Mouse (Mus musculus): ENCODE measurements around the gene Pex6. TPM values are rescaled to one million over a fixed set of nuclear protein-coding genes. Genes with fewer than 3 reads are reported as not detected.

Gene Pex6
- polyA plus RNA-seq, 1 experiment from 2014 or later: 25.7 TPM

DNA sequence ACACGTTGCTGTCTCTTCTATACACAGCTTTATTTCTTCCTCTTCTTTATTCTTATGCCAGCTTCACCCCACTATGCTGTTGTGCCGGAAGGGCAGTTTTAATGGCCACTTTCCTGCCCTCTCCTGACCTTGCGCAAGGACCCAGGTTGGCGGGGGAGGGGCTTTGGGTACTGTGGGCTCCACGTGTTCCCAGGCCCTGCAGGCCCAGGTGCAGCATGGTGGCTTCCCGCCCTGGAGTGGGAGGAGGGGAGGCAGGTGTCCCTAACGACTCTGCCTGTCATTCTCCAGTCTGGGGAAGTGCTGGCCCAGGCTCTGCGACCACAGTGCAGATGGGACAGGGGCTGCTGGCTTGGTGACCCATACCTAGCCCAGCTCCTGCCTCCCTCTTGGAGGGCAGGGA, 56.6 kb downstream of the Pex6 start:
- no peak overlapping the region for H3K27ac ChIP-seq (ENCODE audit: low read depth)

DNA sequence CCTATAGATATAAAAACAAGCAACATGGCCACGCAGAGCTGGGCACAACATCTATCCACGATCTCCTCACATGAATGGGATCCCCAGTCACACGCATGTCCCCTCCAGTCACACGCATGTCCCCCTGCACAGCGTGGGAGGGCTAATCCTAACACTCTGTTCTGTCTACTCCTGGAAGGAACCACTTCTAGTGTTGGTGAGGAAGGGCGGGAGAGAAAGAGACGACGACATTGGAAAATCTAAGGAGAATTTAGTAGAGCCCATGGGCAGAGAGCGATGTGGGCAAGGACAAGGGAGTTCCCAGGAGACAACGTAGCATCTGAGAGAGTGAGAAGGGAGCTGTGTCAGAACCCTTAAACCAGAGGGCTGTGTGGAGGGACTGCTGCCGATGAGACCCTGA, 59.3 kb downstream of the Pex6 start:
- DNase-seq (no peak), ATAC-seq (ENCODE audit: insufficient read depth) (no peak)
- Histone ChIP-seq H3K4me3 (ENCODE audit: low read depth, low read length) (no peak overlapping the region), H3K4me1 (ENCODE audit: insufficient read depth) (peaks cover 5% of the 10 kb centered on the region; the same call in 1 of the 2 replicates), H3K36me3 (ENCODE audit: insufficient read depth) (peaks cover 16% of the 10 kb centered on the region), H3K9ac (no peak overlapping the region), H3K4me2 (no peak overlapping the region), H3K27me3 (ENCODE audit: insufficient read depth, low read length) (no peaks in the 10 kb centered on the region), H3K9me3 (ENCODE audit: low read depth, low read length) (no peaks in the 10 kb centered on the region), H3K27ac (ENCODE audit: low read depth) (no peak overlapping the region)
- WGBS: 84% methylated on average over 11 of the region's 11 CpGs
- no peak for TF ChIP-seq CTCF (IDR thresholded peaks at IDR 0.05; ENCODE audit: low read depth)

More for the DNA sequence above, 56.6 kb downstream of the Pex6 start:
- Histone ChIP-seq H3K9me3 (ENCODE audit: low read depth, low read length) (no peaks in the 10 kb centered on the region), H3K4me2 (no peak overlapping the region), H3K4me3 (ENCODE audit: low read depth, low read length) (no peak overlapping the region), H3K36me3 (ENCODE audit: insufficient read depth) (no peaks in the 10 kb centered on the region), H3K9ac (no peak overlapping the region), H3K4me1 (ENCODE audit: insufficient read depth) (peaks cover 5% of the 10 kb centered on the region; the same call in 1 of the 2 replicates), H3K27me3 (ENCODE audit: insufficient read depth, low read length) (no peaks in the 10 kb centered on the region)
- DNase-seq (no peak), ATAC-seq (ENCODE audit: insufficient read depth) (no peak)
- TF ChIP-seq CTCF (IDR thresholded peaks at IDR 0.05; ENCODE audit: low read depth): no peak
- 47% methylated on average over 8 of the region's 8 CpGs for WGBS

DNA sequence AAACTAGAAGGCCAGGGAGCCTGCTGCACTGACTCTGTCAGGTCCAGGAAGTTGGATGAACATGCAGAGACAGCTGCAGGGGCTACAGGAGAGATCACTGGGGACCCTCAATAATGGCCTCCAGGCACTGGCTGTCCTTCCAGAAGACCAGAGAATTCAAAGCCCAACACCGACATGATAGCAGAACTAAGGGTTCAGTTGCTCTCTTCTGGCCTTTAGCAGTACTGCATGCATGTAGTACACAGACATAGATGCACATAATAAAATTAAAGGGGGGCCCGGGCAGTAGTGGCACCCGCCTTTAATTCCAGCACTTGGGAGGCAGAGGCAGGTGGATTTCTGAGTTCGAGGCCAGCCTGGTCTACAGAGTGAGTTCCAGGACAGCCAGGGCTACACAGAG, 59.8 kb downstream of the Pex6 start:
- DNase-seq: peak; percentile 37
- H3K27ac ChIP-seq (ENCODE audit: low read depth): no peak overlapping the region
- 82% methylated on average over 4 of the region's 4 CpGs for WGBS
- no peak overlapping the region for H3K4me3 ChIP-seq (ENCODE audit: low read depth, low read length)
- H3K4me2 ChIP-seq: no peak overlapping the region
- peak; percentile 28 for TF ChIP-seq CTCF (IDR thresholded peaks at IDR 0.05; ENCODE audit: low read depth)
- H3K9me3 ChIP-seq (ENCODE audit: low read depth, low read length): no peaks in the 10 kb centered on the region
- ATAC-seq (ENCODE audit: insufficient read depth): no peak
- peaks cover 21% of the 10 kb centered on the region for H3K36me3 ChIP-seq (ENCODE audit: insufficient read depth)
- H3K27me3 ChIP-seq (ENCODE audit: insufficient read depth, low read length): no peaks in the 10 kb centered on the region
- H3K4me1 ChIP-seq (ENCODE audit: insufficient read depth): peaks cover 5% of the 10 kb centered on the region; the same call in 1 of the 2 replicates
- H3K9ac ChIP-seq: no peak overlapping the region

DNA sequence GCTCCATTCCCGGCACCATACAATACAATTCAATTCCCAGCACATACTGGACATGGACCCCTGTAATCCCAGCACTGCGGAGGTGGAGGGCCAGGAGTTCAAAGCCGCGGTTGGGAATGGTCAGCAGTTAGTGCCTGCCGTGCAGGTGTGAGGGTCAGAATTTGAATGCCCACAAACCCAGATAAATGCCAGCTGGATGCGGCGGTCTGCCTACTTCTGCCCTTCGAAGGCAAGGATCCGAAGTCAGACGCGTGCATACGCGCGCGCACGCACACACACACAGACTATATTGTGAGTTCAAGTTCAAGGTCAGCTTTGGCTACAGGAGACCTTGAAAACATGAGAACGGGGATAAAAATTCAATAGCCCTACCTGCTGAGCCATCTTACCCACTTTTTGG, 60.4 kb downstream of the Pex6 start:
- peak overlapping the region; percentile 79 for H3K9ac ChIP-seq
- peak overlapping the region; percentile 86; the same call in 1 of the 2 replicates for H3K27ac ChIP-seq (ENCODE audit: low read depth)

DNA sequence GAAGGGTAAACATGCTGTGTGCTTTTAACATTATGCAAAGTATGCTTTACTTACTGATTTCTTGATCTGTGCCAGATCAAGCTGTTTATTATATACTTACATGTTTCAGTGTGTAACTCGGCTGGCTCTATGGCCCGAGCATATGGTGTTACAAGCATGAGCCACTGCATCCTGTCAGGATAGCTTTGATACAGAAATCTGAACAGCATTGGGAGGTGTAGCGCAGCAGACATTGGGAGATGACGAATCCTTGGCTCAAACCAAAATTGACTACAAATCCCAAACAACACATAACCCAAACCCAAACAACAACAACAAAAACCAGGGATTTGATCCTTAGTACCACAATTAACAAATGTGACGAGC, 60.8 kb downstream of the Pex6 start:
- 2% methylated on average over 5 of the region's 5 CpGs for WGBS
- peak overlapping the region; percentile 91 for H3K4me3 ChIP-seq (ENCODE audit: low read depth, low read length)
- no peak for TF ChIP-seq CTCF (IDR thresholded peaks at IDR 0.05; ENCODE audit: low read depth)
- H3K9me3 ChIP-seq (ENCODE audit: low read depth, low read length): no peaks in the 10 kb centered on the region
- peaks cover 5% of the 10 kb centered on the region; the same call in 1 of the 2 replicates for H3K4me1 ChIP-seq (ENCODE audit: insufficient read depth)
- peak overlapping the region; percentile 86 for H3K27ac ChIP-seq (ENCODE audit: low read depth)
- H3K36me3 ChIP-seq (ENCODE audit: insufficient read depth): peaks cover 31% of the 10 kb centered on the region
- ATAC-seq (ENCODE audit: insufficient read depth) (no peak), DNase-seq (no peak)
- H3K27me3 ChIP-seq (ENCODE audit: insufficient read depth, low read length): no peaks in the 10 kb centered on the region
- peak overlapping the region; percentile 79 for H3K9ac ChIP-seq
- peak overlapping the region; percentile 75 for H3K4me2 ChIP-seq

More for the DNA sequence above, 60.4 kb downstream of the Pex6 start:
- Histone ChIP-seq H3K36me3 (ENCODE audit: insufficient read depth) (peaks cover 27% of the 10 kb centered on the region), H3K4me3 (ENCODE audit: low read depth, low read length) (peak overlapping the region; percentile 91), H3K4me1 (ENCODE audit: insufficient read depth) (peaks cover 5% of the 10 kb centered on the region; the same call in 1 of the 2 replicates), H3K9me3 (ENCODE audit: low read depth, low read length) (no peaks in the 10 kb centered on the region), H3K4me2 (peak overlapping the region; percentile 75), H3K27me3 (ENCODE audit: insufficient read depth, low read length) (no peaks in the 10 kb centered on the region)
- 52% methylated on average over 17 of the region's 17 CpGs for WGBS
- ATAC-seq (ENCODE audit: insufficient read depth) (no peak), DNase-seq (no peak)
- no peak for TF ChIP-seq CTCF (IDR thresholded peaks at IDR 0.05; ENCODE audit: low read depth)

DNA sequence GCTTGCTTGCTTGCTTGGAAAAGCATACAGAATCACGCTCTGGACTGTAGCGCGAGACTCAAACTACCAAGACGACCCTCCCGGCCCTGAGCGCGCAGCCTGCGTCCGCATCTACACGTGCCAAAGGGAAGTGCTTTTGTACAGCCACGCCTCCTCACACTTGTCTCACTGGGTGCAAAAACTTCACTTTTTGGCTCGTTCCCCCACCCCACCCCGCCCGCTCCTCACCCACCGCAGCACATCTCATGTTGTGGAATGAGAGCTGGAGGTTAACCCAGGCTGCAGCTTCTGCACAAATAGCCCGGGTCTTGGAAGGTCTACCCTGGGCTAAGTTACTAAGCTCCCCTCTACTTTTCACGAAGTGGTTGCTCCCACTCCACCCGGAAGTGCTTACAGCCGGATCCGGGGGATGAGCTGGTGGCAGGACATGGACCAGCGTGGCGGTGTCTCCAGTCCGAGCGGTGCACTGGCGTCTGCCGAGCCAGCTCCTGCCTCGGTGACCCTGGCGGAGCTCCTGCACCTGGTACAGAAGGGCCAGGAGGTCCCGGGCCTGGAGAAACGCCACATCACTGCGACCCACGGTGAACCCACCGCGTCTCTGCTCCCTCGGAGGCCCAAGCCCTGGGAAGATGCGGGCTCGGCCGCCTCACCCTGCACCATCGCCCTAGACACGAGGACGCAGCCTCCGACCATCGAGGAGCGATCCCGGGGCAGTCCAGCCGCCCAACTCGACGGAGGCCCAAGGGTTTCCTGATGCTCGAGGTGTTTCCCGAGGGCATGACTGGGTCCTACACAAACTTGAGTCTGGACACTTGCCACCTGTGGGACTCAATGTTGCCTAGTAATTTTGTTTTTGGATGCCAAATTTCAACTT, 61.4 kb downstream of the Pex6 start, which contains the start of gene 2310039H08Rik:
Gene 2310039H08Rik, plus strand, starts transcription at position 232 of the 874 bp plus-strand sequence.
- Histone ChIP-seq H3K9ac (peak within 1 kb of the TSS; percentile 79), H3K4me1 (ENCODE audit: insufficient read depth) (peaks cover 5% of the 10 kb centered on the region; the same call in 1 of the 2 replicates), H3K27me3 (ENCODE audit: insufficient read depth, low read length) (no peaks in the 10 kb centered on the region), H3K4me3 (ENCODE audit: low read depth, low read length) (peak within 1 kb of the TSS; percentile 91), H3K27ac (ENCODE audit: low read depth) (peak within 1 kb of the TSS; percentile 86), H3K36me3 (ENCODE audit: insufficient read depth) (peaks cover 37% of the 10 kb centered on the region), H3K9me3 (ENCODE audit: low read depth, low read length) (no peaks in the 10 kb centered on the region), H3K4me2 (peak within 1 kb of the TSS; percentile 75)
- TF ChIP-seq CTCF (IDR thresholded peaks at IDR 0.05; ENCODE audit: low read depth): no peak
- WGBS: under 1% methylated on average over 50 of the region's 50 CpGs
- peak; percentile 91 for ATAC-seq (ENCODE audit: insufficient read depth)
- peak; percentile 94 for DNase-seq
